Mouse (Mus musculus): ENCODE measurements around the gene Gbx2.

Gbx2 gene

DNA sequence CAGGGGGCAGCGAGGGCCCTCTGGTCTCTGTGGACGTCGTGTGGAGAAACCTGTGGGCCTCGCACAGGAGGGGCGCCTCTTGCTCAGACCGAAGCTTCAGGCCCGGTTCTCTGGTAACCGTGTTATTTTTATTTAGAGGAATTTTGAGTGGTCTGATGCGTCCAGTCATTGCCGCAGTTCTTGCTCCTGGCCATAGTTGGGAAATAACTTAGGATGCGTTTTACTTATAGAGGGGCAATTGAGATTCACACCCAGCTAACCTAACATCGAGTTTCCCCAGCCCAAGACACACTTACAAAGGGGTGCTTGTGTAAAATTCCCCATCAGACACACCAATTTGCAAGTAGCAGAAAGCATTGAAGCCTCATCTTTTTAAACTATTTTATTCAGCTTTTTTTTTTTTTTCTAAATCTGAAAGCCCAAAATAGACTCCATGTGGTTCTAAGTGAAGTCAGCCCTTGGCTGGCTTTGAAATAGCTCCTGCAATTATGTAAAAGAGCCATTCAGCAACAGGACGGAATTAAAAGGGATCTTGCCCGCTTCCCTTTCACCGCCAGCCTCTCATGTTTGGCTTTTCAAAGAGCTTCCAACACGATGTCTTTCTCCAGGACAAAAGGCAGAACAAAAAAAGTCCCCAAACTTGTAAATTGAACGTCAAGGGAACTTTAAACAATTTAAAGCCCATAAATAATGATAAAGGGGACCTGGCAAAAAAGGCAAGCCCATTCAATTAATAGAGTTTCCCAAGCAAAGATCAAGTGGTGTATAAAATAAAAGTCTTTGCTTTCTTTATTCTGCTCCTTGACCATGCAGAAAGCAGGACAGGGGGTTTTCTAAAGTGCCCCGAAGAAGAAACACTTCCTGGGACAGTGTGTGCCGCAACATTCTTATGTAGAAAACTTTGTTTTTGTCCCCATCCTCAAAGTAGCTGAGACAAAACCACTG is 3.6 kb upstream of the Gbx2 start:
- no peak for DNase-seq

DNA sequence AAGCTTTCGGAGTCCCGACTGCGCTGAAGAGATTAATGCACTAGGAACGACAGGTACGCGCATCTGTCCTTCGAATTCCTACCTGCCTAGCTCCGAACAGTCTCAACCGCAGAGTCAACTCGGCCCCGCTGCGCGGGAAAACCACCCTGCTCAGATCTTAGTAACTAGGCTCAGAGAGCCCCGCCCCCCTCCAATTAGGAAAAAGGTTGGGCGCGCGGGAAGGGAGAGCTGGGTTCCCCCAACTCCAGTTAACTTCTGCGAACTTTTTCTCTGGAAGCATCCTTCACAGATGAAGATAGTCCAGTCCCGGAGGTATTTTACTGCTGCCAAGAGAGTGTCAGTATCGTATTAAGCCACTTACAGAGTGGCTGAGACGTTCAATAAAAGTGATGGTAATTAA is 2.8 kb upstream of the Gbx2 start:
- DNase-seq: no peak

DNA sequence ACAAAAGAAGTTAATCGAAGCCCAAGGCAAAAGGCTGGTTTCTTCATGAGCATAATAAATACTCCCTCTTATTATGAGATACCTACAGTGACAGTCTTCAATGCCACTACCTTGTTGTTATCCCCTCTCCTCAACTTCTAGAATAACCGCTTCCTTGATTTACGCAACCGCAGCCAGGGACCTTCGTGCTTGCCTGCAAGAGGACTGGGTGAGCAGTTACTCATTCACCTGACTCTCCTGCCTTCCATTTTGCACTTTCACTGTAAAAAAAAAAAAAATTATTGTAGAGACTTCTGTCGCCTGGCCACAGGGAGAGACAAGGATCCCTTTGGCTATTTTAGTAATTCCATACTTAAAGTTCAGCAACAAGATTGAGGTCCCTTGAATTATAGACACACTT is 2.0 kb upstream of the Gbx2 start:
- no peak for DNase-seq

DNA sequence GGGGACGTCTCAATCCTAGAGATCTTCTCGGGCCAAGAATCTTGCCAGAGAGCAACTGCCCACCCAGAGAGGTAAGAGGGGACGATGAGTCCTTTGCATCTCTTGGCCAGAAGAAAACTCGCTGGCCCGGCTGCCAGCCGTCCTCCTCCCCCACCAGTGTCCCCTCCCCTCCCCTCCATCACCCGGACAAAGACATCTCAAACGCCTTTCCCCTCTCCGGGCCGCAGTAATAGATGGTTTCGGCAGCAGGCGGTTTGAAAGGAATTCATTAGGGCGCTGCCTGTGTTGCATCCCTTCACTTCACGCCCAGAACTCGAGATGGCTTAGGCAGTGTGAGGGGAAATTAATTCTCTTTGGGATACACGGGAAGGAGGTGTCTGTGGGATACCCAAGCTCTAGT is 1.6 kb upstream of the Gbx2 start:
- no peak for DNase-seq

GRCm38 (mm10) chr1:89932021-89932423 is 1.0 kb upstream of the Gbx2 start:
- no peak for DNase-seq

DNA sequence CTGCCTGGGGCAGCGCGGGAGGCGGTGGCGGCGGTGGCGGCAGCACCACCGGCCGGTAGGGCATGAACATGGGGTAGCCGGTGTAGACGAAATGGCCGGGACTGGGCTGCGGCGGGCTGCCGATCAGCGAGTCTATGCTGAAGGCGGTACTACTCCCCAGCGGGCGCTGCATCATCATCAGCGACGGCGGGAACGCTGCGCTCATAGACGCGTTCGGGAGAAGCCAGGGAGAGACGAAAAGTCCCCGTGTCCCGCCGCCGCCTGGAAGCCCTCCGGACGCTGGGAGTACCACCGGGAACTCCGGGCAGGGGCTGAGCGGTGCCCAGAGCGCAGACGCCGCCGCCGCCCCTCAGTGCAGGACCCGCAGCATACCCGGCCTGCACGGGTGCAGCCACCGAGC is 428 bp downstream of the Gbx2 start:
- DNase-seq: no peak

DNA sequence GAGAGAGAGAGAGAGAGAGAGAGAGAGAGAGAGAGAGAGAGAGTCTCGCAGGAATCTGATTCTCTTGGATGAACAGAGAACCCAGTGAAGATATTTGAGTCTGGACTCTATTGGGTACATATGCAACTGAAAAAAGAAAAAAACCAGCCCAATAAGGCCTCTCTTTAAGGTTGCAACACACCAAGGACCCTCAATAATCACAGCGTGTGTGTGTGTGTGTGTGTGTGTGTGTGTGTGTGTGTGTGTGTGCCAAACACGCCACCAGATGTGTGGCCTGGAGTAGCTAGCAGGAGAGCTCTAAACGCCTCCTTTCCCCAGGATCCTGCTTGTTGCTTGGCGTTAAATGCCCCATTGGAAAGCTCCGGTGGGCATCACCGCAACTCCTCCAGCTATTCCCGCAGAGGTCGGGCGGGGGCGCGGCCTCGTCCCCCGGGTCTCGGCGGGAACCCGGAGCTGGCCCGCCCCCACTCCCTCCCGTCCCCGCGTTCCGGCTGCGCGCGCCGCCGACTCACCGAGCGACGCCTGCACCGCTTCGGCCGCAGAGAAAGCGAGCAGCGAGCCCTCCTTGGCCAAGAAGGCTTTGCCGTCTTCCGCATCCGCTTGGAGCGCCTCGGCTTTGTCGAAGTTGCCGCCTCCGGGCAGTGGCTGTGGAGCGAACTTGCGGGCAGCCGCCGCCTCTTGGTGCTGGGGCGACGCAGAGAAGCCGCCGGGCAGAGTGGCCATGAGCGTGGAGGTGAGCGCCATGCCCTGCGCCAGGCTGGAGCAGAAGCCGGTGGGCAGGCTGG is 1.1 kb downstream of the Gbx2 start:
- DNase-seq: no peak

DNA sequence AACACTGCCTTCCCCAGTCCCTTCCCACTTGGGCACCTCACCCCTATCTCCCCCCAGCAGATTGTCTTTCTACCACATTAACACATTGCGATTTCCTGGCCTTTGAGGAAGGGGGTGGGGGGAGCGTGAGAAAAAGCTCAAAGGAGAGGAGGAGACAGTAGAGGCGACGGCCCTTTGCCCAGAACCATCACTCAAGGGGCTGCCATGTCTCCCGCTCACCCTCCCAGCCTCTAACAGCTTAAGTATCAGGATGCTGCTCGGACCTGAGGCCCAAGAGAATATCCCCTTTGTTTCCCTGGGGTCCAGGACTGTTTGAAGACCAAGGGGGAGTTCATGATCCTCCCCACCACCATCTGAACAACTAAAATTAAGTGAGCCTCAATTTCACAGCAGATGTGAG is 1.8 kb downstream of the Gbx2 start:
- DNase-seq: no peak

GRCm38 (mm10) chr1:89928676-89929075 is 2.3 kb downstream of the Gbx2 start:
- DNase-seq: no peak

- no peak for DNase-seq
Measured at GRCm38 (mm10) chr1:89927061-89927661, 3.8 kb downstream of the Gbx2 start.

- no peak for DNase-seq
Measured at GRCm38 (mm10) chr1:89926583-89927060, 4.4 kb downstream of the Gbx2 start.

DNA sequence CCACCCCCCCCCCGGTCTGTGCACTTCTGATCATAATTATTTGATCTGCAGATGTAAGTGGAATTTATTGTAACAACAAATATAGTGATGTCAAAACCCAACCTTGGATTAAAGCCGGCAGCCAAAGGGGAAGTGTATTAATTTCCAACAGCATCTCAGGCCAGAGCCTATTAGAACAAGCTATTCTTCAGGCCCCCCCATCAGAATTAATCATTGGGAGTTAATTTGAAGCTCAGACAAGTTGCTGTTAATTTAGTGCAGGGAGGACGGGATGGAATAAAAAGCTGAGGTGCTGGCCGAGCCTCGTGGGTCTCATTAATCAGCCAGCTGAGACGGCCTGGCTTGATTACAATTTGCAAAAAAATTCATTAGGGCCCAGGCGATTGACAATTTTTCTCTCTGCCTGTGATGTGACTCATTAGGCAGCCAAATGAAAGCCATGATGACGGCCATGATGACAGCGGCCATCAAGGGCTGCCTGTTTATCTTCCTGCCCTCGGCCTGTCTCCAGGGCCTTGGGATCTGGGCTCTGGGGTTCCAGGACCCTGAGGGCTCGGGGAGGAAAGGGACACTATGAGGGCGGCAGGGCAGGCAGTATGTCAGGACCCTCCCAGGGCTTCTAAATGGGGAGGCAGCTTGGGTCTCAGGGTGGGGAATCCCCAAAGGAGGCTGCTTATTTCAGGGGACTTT is 5.3 kb downstream of the Gbx2 start:
- DNase-seq: no peak

DNA sequence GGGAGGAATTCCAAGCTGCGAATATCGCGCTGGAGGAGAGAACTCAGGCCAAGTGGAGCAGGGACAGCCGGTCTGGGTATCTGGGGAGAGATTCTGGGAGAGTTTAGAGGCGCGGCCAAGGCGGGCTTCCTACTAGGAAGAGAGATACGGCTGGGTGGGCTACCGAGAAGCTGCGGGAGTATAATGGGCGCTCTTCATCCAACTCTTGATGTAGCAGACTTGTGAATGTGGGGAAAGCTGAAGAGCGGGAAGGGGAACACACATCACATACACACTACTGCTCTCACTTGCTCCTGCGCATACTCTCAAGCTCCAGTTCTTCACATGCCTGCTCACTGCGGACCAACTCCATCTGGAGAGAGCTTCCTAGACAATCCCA is 7.3 kb downstream of the Gbx2 start:
- DNase-seq: no peak

GRCm38 (mm10) chr1:89922883-89923641 is 7.9 kb downstream of the Gbx2 start:
- DNase-seq: no peak

- DNase-seq: no peak
Measured at GRCm38 (mm10) chr1:89922282-89922681, 8.7 kb downstream of the Gbx2 start.

DNA sequence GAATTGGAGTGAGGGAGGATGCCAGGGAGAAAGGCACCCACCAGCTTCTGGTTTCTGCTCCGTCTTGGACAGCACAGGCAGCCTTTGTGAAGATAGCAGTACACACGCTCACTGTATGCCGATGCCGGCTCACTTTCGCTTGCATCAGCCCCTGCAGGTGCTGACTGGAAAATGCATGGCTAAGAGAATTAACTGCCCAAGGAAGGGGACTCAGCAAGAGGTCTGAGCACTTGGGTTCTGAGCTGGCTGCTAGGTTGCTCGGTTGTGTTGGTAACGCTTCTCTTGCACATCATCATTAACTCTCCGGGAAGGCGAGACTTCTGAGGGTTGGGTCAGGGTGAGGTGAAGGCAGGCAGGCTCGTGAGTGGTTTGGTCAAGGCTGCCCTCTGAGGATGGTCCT is 9.2 kb downstream of the Gbx2 start:
- peak; percentile 70 for DNase-seq

- DNase-seq: no peak
Measured at GRCm38 (mm10) chr1:89919206-89919605, 11.8 kb downstream of the Gbx2 start.

GRCm38 (mm10) chr1:89918111-89918510 is 12.9 kb downstream of the Gbx2 start:
- DNase-seq: no peak

DNA sequence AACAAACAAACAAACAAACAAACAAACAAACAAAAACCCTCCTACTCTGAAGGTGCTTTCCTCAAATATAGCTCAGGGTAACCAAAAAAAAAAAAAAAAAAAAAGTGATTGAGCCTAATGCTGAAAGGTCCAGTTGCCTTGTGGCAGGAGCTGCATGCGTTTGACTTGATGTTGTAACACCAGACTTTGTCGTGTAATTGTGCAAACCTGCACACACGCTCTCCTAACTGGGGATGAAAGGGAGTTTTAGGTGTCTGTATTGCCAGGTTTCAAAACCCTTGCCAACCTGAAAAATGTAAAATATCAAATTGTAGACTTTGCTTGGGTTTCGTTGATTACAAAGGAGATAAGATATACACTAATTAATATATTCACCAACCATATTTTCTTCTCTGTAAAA is 17.4 kb downstream of the Gbx2 start:
- no peak for DNase-seq

DNA sequence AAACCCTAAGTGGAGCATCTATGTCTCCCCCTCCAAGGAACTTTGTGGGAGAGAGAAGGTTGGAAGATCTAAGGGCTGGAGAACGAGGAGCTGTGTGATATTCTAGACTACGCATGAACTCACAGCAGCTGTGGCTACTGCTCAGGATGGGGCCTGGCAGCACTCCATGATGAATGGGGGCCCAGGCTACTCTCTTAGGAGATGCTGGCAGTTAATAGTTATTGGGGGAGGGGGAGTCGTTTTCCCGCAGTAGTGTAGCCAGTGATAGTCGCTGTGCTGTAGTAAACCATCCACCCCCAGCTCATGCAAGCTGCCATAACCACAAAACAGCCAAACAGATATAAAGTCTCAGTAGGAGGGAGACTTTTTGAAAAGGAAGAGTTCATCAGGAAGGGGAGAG is 18.6 kb downstream of the Gbx2 start:
- DNase-seq: no peak

DNA sequence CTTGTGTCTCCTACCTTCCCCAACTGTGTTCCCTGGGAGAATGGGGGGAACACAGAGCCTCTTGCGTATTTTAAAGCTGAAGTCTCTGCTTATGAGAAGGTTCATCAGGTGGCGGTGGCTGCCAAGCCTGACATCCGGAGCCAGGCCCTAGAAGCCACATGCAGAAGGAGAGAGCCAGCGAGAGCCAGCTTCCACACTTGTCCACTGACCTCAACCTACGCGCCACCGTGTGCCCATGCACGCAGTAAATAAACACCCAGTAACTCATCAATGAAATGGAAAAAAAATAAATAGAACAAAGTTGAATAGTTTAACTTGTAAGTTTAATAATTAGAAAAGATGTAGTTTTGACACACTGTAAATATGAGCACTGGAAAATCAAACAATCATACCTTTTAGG is 21.2 kb downstream of the Gbx2 start:
- DNase-seq: no peak

DNA sequence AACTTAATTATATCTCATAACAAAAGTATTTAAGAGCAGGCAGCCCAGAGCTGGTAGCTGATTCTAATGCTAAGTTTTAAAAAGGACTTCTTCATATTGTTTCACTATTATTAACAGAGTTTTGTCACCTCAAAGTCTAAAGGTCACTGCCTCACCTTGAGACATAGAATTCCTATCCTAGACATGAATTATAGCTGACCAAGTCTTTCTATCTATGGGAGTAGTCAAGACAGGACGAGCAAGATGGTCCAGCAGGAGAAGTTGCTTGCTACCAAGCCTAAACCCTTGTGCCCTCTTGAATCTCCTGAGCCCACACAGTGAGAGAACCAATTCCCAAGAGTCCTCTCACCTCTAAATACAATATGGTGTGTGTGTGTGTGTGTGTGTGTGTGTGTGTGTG is 28.3 kb downstream of the Gbx2 start:
- no peak for DNase-seq

Measured in heart, adult 11 months (tissue).